Mouse (Mus musculus): ENCODE data around the gene Tap2.

- TF ChIP-seq CTCF (IDR thresholded peaks at IDR 0.05; ENCODE audit: borderline replicate concordance, extremely low read depth, insufficient read depth, insufficient read length) (no peak), POLR2A (IDR thresholded peaks at IDR 0.05; ENCODE audit: borderline replicate concordance, extremely low read depth, insufficient read depth, insufficient read length, poor library complexity, severe bottlenecking) (no peak)
Observed at GRCm38 (mm10) chr17:34264452-34265351, 61.4 kb downstream of the Tap2 start.

Measured in brain, embryonic 14.5 days (tissue).